Mouse (Mus musculus) spleen, adult 18-20 months (tissue): ENCODE measurements around the gene Dus3l.
A peak's percentile ranks its signal among the peaks of the same experiment; 100 is the strongest.

Experiments used
- DNase-seq, 2 experiments: peaks; one replicate each; pipeline ENCODE4 v3.0.0; 2022; ENCODE audit warnings: mixed read lengths in 2 of 2

Gene Dus3l

DNA sequence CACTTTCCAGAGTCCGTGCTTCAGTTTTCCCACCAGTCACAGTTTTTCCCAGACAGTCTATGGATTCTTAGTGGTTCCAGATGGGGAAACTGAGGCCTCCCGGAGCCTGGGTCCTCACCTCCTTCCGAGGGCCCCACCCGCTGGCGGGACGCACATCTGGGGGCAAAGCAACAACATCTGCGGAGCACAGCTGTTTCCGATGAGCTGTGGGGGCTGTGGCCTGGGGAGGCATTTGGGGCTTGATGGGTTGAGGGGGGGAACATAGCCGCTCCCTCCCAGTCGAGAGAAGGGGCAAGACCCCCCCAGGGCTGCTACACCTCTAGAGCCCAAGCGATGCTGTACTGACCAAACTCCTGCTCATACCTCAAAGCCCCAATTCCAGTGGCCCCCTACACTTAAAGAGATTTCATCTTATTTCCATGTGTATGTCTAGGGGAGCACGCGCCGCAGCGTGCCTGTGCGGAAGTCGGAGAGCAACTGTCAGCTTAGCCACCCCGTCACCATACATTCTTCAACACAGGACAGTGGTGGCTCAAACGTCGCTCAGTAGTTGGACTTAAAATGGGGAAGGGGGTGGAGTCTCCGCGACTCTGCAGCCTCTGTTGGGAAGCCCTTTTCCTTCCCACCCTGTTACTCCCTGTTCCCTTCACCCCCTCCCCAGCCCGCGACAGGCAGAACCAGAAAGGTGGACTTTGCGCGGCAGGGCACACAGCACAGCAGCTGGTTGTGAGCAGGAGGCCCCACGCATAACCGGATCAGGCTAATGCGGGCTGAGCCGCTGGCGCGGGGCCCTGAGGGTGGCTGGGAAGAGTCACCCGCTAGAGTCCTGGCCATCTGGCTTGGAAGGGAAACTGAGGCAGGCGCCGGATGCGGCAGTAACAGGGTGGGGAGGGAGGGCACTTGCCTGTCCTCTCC, 10.0 kb upstream of the Dus3l start:
- no peak for DNase-seq

DNA sequence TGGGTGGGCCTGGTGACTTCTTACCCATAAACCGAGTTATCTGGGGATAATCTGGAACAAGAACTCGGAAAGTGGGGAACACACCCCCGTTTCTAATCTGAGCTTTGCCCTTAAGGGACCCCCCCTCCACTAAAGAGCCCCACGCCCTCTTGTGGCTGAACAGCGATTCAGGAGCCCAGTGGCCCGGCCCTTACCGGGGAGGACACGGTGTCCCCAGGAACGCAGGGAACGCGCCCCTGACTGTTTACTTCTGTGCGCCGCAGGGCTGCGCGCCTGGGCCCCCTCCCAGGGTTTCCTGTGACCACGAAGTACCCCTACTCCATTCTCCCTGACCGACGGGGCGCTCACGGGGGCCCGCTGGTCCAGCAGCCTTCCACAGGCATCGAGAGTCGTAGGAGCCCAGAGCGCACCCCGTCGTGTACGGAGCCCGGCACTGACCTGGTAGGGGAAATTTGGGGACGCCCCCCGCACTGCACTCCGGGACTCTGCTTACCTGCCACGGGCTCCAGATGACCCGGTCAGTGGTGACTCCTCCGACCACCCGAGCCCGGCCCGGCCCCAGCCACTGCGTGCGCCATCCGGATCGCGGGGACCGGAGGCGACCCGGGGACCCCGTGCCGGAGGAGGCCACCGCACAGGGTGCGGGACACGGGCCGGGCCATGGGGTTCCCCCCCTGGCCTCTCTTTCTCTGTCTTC, 7.7 kb upstream of the Dus3l start:
- DNase-seq: no peak

DNA sequence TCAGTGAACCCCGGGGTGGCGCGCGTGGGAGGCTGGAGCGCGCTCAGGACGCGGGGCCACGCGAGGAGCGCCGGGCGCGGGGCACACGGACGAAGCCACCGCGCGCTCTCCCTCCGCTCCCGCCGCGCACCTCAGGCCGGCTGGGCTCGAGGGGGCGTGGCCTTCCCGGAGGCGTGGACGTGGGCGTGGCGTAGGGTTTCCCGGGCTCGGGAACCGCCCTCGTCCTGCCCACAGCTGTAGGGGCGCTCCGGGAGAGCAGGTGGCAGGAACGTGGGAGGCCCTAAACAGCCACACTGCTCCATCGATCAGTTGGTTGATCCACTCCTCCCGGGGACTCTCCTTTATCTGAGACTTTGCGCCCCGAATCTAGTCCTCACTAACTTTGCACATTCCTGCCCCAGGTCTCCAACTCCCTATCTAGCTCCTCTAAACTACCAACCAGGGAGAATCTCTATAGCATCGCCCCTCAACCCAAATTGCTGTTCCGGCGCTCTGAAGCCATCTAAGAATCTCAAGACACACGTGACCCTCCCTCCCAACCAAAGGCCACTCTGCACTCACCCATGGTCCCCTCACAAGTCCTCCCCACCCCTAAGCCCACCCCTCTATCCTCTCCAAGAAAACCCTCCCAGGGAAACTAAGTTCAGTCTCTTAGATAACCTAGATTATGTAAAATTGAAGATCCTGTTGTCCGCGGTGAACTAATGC, 7.0 kb upstream of the Dus3l start, which contains the start of gene Nrtn:
Nrtn (minus strand) TSS at position 115 of the 708 bp plus-strand sequence.
- peak; percentile 51 to 72 for DNase-seq

DNA sequence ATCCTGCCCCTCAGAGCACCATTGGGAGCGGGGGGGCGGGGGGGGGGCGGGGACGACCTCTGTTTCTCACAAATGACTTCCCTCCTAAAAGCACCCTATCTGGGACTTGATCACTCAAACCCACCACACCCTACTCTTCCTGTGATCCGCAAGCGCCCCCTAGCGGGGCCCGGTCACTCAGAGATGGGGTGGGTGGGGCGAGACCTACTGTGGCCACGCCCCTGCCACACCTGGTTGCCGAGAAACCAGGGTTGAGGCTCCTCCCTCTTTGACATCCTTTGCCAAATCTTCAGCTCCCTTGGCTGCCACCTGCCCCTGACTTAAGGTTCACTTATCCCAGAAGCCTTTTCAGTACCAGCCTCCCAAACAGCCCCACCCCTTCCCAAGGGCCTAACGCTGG, 6.4 kb upstream of the Dus3l start:
- DNase-seq: peak; percentile 68 to 78

DNA sequence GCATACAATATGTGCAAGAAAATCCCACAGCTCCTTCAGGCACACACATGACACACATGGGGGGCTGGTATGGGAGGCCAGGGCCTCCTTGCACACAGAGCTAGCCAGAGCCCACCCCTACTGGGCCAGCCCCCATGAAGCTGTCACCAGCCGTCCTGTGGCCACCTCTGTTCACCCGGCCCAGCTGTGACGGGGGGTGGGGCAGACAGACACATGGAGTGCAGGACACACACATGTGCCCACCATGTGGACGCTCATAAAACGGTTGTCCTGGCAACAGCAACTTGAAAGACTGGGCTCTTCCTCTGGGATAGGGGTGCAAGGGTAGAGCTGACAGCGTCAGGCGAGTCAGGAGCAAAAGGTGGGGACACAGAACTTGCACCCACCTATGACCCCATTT, 5.3 kb upstream of the Dus3l start:
- no peak for DNase-seq

DNA sequence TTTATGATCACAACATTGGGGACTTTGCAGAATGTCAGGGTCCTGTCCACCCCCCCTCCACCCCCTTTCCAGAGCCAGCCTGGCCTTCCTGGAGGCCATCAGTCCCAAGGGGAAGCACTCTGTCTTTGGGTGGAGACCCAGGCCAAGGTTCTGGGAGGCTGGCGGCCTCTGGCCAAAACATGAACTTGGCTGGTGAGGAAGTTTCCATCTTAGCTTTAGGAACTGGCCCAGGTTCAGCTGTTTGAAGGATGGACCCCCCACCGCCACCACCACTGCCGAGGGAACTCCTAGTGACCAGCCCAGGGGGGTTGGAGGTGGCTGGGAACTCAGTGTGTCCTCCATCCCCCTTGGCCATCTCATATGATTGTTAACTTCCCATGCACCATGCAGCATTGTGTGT, 3.5 kb upstream of the Dus3l start:
- DNase-seq: no peak

DNA sequence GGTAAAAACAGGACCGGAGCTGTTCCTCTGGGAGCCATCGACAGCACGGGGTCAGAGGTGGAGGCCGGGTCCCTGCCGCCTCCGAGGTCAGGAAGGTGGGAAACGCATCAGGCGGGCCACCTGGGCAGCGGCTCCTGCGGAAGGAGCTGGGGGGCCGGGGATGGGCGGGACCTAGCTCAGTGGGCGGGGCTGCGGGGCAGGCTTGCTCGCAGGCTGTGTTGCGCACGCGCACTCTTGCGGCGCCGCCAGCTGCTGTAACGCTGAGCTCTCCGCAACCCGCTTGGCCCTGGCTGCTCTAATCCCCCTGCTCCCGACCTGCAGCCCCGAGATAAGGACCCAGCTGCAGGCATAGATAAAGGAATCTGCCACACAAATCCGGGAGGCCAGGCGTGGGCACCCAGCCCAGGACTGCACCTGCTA, 2.6 kb upstream of the Dus3l start:
- DNase-seq: peak; percentile 83 to 90

DNA sequence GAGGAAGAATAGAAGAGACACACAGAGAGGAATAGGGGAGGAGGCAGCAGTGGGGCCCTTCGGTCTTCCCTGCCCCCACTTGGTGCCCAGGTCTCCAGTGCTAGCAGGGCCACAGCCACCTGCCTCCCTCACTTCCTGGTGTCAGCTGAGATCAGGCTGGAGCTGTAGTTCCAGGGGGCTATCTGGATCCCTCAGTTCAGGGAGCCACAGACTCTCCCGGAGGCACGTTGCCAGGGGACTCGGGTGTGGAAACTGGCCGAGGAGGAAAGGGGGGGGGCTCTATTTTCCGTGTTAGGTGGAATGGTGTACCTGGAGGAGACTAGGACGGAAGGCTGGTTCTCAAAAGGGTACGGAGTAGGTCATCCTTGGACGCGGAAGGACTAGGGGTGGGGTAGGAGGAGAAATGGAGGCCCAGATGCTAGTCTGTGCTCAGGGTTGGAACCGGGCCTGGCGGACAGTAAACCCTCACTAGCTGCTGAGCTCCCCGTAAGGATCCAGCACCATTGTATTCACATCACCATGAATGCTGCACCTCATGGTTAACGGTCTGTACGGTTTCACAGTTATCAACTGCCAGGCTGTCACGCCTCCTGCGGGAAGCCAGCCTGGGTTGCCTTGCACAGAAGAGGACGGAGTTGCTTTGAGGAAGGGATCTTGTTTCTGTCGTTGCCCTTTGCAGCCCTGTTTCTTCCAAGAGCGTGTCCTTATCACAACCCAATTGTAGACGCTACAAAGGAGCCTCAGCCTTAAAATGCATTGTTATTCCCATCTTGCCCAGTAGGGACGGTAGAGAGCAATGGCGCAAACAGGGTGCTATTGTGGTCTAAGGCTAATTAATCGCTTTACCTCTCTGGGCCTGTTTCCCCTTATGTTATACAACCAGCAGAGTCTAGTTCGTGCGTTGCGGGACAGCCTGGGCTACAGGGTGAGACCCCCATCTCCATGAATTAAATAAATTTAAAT, 1.5 kb upstream of the Dus3l start:
- peak in 1 of 2 experiments; percentile 57 for DNase-seq

DNA sequence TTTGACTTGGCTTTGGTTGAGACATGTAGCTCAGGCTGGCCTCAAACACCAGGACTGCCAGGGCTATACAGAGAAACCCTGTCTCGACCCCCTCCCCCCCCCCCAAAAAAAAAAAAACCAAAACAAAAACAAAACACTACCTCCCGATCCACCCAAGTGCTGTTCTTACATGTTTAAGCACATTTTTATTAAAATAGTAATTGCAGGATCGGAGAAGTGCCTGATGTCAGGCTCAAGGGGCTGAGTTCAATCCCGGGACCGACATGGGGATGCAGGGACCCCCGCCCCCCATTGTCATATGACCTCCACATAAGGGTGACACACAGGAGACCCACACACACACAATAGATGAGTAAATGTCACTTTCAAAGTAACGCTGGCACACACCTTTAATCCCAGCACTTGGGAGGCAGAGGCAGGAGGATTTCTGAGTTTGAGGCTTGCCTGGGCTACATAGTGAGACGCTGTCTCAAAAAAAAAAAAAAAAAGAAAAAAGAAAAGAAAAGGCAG, 761 bp upstream of the Dus3l start:
- no peak for DNase-seq

DNA sequence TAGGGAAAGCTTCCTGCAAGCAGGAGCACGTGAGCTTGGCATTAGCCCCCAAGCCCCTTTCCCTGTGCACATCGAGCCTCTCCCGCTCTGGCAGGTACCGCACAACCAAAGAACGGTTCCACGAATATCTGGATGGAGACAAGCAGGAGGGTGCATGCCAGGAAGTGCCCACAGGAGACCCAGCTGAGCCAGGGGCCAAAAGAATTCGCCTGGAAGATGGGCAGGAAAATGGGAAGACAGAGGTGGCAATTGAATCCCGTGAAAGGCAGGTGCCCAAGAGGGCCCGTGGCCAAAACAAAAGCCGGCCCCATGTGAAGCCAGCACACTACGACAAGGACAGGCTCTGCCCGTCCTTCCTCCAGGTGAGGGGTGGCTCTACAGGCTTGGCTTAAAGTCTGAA, 874 bp downstream of the Dus3l start:
- DNase-seq: no peak

DNA sequence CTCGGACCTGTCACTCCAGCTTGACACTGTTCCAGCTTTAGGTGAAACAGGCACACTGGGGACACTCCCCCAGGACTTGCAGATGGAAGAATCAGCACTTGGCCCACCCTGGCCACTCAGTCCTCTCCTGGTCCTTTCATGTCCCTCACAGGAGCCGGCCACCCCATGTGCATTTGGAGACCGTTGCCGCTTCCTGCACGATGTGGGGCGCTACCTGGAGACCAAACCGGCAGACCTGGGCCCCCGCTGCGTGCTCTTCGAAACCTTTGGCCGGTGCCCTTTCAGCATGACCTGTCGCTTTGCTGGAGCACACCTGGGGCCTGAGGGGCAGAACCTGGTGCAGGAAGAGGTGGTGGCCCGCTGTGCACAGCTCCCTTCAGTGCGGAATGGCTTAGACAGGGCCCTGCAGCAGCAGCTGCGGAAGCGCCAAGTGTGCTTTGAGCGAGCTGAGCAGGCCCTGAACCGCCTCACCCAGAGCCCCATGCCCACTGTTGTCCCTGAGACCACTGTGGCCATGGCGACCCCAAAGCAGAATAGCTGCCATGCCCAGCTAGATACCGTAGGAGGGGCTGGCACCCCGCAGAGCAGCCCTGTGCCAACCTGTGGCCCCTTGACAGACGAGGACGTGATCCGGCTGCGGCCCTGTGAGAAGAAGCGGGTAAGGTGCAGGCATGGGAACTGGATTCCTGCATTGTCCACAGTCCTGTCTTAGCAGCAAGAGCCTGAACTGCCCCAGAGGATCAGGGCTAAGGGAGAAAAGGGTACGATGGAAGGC, 2.3 kb downstream of the Dus3l start:
- DNase-seq: no peak

DNA sequence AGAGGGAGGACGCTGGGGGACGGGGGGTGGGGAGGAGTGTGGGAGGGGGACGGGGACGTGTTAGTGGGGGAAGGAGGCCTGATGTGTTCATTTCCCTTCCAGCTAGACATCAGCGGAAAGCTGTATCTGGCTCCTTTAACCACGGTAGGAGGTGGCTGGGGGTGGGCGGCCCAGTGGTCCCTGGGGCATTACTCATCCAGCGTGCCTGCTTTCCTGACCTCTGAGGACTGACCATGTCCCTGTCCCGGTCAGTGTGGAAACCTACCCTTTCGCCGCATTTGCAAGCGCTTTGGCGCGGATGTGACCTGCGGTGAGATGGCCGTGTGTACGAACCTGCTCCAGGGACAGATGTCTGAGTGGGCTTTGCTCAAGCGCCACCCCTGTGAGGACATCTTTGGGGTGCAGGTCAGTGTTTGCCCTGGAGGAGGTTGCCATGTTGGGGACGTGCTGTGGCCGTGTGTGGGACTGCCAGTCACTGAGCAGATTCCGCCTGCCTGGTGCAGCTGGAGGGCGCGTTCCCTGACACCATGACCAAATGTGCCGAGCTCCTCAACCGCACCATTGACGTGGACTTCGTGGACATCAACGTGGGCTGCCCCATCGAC, 3.1 kb downstream of the Dus3l start:
- no peak for DNase-seq

DNA sequence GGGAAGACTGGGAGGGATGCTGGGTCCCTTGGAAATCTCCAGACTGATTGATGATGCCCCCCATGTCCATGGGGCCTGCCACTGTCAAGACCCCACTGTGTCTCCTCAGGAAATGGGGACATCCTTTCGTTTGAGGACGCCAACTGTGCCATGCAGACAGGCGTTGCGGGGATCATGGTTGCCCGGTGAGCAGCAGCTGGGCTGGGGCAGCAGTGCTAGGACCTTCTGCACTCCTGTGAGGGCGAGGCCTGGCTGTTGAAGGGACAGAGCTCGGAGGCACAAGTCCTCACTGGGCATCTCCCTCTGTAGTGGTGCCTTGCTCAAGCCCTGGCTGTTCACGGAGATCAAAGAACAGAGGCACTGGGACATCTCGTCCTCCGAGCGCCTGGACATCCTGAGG, 4.4 kb downstream of the Dus3l start:
- DNase-seq: no peak

DNA sequence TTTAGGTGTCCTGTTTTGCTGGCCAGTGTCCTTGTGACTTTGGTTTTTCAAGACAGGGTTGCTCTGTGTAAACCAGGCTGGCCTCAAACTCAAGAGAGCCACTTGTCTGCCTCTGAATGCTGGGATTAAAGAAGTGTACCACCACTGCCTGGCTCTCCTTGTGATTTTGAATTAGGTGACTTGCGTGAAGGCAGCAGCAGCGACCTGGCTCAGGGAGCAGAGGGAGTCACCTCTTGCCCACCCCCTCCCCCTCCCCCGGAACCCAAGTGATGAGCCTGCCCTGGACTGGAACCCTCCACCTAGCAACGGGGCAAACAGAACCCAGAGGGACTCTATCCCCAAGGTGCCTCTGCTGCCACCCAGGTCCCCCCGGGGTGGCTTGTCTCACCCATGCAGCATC, 5.4 kb downstream of the Dus3l start, which contains the start of gene Prr22:
Prr22 (plus strand) TSS at position 301 of the 400 bp plus-strand sequence.
- DNase-seq: no peak

DNA sequence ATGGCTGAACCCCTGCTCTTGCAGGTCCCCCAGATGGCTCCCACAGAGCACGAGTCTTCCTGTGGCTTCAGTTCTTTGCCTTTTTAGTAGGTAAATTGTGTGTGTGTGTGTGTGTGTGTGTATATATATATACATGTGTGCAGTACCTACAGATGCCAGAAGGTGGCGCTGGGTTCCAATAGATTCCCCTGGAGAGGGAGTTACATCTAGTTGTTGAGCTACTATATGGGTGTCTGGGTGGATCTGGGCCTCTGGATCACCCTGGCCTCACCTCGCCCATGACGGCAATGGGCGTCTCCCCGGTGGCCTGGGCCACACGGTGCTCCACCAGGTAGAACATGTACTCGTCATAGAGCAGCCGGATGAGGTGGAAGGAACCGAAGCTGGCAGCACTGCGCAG, 13.0 kb downstream of the Dus3l start:
- DNase-seq: no peak

DNA sequence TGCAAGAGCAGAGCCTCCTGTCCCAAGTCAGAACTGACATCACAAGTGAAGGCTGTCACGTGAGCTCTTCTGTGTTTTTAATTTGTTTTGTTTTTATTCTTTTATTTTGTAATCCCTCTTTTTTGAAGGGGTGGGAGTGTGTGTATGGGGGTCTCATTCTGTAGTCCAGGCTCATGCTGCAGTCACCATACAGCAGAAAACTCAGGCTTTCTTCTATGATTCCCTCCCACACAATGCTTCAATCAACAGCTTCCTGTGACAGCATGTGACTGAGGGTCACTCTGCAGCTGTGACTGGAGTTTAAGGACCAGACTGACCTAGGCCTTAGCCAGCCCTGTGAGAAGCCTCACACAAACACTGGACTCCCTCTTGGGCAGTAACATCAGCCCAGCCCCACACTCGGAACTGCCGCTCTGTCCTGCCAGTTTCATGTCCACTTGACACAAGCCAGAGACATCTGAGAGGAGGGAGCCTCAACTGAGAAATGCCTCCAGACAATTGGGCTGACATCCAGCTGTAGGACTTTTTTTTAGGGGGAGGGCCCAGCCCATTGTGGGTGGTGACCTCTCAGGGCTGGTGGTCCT, 14.3 kb downstream of the Dus3l start:
- DNase-seq: no peak

DNA sequence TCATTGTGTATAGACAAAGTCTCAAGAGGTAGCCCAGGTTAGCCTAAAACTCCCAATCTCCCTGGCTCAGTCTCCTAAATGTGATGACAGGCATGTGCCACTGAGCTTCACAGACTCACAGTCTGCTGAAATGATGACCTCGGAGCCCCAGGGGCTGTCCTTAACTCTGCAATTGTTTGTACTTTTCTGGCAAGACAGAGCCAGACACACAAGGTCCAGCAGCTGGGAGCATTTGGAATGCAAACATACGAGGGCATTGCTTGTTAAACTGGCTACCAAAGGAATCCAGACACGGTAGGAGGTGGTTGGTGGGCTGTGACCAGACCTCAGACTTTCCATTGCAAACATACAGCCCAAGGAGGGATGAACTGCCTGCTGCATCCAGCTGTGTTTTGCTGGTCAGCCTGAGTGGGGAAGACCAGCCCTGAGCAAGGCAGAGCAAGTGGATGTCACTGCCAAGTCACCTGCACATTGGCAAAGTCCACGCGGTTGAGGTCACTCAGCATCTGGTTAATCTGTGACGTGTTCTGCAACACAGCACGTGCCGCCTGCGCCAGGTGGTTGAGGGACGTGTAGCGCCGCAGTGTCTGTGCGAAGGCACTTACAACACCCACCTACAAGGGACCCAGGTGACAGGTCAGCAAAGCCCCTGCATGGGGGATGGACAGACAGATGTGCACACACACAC, 15.9 kb downstream of the Dus3l start:
- no peak for DNase-seq

DNA sequence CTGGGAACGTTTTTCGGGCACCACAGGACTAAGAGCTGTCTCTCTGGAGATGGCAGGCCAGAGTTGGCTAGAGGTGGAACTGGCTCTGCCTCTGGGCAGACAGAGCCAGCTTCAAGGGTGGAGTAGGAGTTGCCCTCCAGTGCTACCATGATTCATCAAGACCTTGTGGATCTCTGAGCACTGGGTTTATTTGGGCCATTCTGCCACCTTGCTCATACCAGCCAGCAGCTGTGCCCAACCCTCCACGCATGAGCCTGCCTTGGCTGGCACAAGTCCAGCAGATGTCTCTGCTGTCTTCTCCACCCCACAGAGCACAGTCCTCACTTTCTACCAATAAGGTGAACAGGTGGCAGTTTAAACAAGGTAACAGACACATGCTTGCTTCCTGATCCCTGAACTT, 24.3 kb downstream of the Dus3l start:
- DNase-seq: no peak

DNA sequence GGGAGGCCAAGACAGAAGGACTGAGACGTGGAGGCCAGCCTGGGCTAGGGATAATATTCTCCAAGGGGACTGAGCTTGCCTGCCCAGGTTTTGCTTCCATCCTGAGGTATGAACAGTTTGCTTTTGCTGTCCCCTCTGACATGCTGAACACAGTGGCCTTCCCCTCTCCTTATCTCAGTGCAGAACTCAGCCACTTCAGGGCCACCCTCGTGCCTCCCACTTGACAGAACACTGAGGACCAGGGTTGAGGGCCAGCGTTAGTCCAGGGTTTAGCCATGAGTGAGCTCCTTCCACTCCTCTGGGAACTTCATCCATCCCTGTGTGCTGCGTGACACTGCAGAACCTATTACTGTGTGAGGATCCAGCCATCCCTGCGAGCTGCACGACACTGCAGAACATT, 24.7 kb downstream of the Dus3l start:
- no peak for DNase-seq

DNA sequence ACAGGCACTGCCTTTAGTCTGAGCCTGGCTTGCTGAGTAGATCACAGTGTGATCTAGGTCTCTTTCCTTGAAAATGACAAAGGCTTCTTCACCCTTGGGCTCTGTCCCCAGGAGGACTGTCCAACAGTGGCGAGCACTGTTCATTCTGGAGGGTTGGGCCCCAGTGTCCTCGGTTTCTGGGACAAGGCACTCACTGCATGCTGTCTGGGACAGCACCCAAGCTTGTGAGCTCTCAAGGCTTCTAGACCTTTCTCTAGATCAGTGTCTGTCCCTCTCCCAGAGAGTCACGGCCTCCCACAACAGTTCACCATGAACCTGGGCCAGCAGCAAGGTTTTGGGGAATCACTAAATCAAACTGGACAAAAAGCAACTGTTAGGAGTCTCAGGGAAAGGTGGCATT, 28.0 kb downstream of the Dus3l start:
- DNase-seq: no peak
